Mouse (Mus musculus) bone marrow macrophage, adult 2 months (primary cell): ENCODE measurements around the gene Nphp4.

Experiments
- CTCF ChIP-seq: IDR thresholded peaks from 2 replicates; pipeline ENCODE4 v1.5.1; 2012; ENCODE audit warnings: low read depth, mild to moderate bottlenecking, low read length, moderate library complexity
- POLR2A ChIP-seq: IDR thresholded peaks from 2 replicates; pipeline ENCODE4 v1.6.1; 2012; ENCODE audit warnings: mild to moderate bottlenecking, low read depth, low read length, borderline replicate concordance

GRCm38 (mm10) chr4:152583616-152584015 is 107.1 kb downstream of the Nphp4 start:
- TF ChIP-seq CTCF (no peak), POLR2A (no peak)
